Mouse (Mus musculus): ENCODE measurements around the gene Clic5. TPM values are rescaled to one million over a fixed set of nuclear protein-coding genes. Genes with fewer than 3 reads are reported as not detected.
"Not testable (repeated sequence)": the region's sequence is repeated elsewhere in the genome, so short reads cannot be mapped to it uniquely, and the experiment has no call there.

Gene Clic5
- polyA plus RNA-seq, 1 experiment from 2014 or later = 9.8 TPM

DNA sequence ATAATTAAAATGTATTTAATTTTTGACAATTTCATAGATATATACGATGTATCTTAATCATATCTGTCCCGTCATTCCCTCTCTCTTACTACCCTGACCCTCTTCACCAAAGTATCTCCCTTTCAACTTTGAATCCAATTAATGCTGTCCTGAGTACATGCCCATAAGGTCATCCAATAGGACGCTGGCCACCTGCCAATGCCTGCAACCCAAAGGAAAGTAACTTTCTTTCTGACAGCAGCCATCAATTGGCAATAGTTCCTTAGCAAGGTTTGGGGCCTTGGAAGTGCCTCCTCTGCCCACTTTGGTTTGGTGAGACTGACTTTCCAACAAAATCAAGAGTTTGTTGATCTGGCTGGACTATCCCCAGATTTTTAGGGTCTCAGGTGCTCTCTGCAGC lies 18.1 kb upstream of the Clic5 start:
- Histone ChIP-seq H3K9me3 (replicated peaks; ENCODE audit: low read length) (no peaks in the 10 kb centered on the region), H3K4me2 (ENCODE audit: low read length) (no peak overlapping the region), H3K4me1 (replicated peaks; ENCODE audit: insufficient read depth, low read length) (no peaks in the 10 kb centered on the region), H3K4me3 (replicated peaks; ENCODE audit: low read depth, low read length) (no peak overlapping the region), H3K9ac (ENCODE audit: low read depth, low read length) (no peak overlapping the region), H3K27me3 (ENCODE audit: insufficient read depth, low read length) (no peaks in the 10 kb centered on the region), H3K36me3 (ENCODE audit: insufficient read depth, low read length) (no peaks in the 10 kb centered on the region), H3K27ac (no peak overlapping the region)
- DNase-seq (ENCODE audit: low spot score) = no peak
- ATAC-seq (replicated peaks; ENCODE audit: low FRiP score, low read depth) = no peak
- WGBS = 86% methylated on average over 3 of the region's 3 CpGs
- no peak for TF ChIP-seq CTCF (IDR thresholded peaks at IDR 0.05; ENCODE audit: low read depth)

DNA sequence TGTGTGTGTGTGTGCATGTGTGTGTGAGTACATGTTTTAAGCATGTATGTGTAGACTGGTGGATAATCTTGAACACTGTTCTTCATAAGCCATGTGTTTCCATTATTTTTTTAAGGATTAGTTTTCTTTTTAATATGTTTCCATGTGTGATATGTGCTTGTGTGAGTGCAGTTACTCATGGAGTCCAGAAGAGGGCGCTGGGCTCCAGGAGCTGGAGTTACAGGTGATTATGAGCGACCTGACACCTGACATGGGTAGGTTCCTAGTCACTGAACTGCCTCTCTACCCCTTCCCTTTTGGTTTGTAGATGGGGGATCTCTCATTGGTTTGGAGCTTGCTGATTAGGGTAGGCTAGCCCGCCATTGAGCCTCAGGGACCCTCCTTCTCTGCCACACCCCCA lies 16.5 kb upstream of the Clic5 start:
- Histone ChIP-seq H3K9ac (ENCODE audit: low read depth, low read length) (no peak overlapping the region), H3K27ac (no peak overlapping the region), H3K4me1 (replicated peaks; ENCODE audit: insufficient read depth, low read length) (no peaks in the 10 kb centered on the region), H3K4me3 (replicated peaks; ENCODE audit: low read depth, low read length) (no peak overlapping the region), H3K36me3 (ENCODE audit: insufficient read depth, low read length) (no peaks in the 10 kb centered on the region), H3K4me2 (ENCODE audit: low read length) (no peak overlapping the region), H3K9me3 (replicated peaks; ENCODE audit: low read length) (no peaks in the 10 kb centered on the region), H3K27me3 (ENCODE audit: insufficient read depth, low read length) (no peaks in the 10 kb centered on the region)
- 42% methylated on average over 3 of the region's 3 CpGs for WGBS
- ATAC-seq (replicated peaks; ENCODE audit: low FRiP score, low read depth) (no peak), DNase-seq (ENCODE audit: low spot score) (no peak)
- no peak; the same call in 1 of the 2 replicates for TF ChIP-seq CTCF (IDR thresholded peaks at IDR 0.05; ENCODE audit: low read depth)

DNA sequence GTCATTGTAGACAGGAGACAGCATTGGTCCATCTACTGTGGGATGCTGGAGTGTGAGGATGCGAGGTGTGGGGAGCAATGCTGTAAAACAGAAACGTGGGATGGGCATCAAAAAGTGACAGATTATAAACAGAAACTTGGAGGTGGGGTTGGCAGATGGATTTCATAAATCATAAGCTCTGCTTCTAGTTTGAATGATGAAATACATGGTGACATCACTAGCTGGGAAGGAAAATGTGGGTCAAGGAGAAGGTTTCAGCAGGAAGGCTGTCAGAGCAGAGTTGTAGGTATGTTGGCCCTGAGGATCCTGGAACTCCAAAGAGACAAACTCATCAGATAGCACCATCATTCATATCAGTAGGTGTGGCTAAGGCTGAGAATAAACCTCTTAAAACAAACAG lies 15.0 kb upstream of the Clic5 start:
- H3K9ac ChIP-seq (ENCODE audit: low read depth, low read length) = no peak overlapping the region
- DNase-seq (ENCODE audit: low spot score) = no peak
- H3K4me1 ChIP-seq (replicated peaks; ENCODE audit: insufficient read depth, low read length) = no peaks in the 10 kb centered on the region
- no peak overlapping the region for H3K4me3 ChIP-seq (replicated peaks; ENCODE audit: low read depth, low read length)
- no peaks in the 10 kb centered on the region for H3K36me3 ChIP-seq (ENCODE audit: insufficient read depth, low read length)
- H3K4me2 ChIP-seq (ENCODE audit: low read length) = no peak overlapping the region
- no peaks in the 10 kb centered on the region for H3K27me3 ChIP-seq (ENCODE audit: insufficient read depth, low read length)
- ATAC-seq (replicated peaks; ENCODE audit: low FRiP score, low read depth) = no peak
- WGBS = 53% methylated on average over 2 of the region's 2 CpGs
- H3K27ac ChIP-seq = no peak overlapping the region
- H3K9me3 ChIP-seq (replicated peaks; ENCODE audit: low read length) = no peaks in the 10 kb centered on the region
- TF ChIP-seq CTCF (IDR thresholded peaks at IDR 0.05; ENCODE audit: low read depth) = no peak

DNA sequence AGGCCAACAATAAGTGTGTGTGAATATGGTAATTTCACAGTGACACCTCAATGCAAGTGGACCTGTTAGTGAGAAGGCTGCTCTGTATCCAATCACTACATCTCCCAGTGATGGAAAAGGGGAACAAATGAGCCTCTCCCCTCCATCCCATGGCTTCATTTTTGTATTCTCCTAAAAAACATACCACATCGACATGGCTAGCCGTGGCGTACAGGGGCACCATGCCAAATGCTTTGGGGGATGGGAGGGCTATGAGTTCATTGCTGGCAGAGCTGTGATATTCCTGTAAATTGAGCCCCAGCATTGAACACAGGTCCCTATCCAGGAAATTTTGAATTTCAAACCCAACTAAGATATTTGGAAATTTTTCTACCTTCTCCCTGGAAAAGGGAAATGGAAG lies 11.1 kb upstream of the Clic5 start:
- no peak overlapping the region for H3K4me2 ChIP-seq (ENCODE audit: low read length)
- TF ChIP-seq CTCF (IDR thresholded peaks at IDR 0.05; ENCODE audit: low read depth) = no peak
- no peaks in the 10 kb centered on the region for H3K9me3 ChIP-seq (replicated peaks; ENCODE audit: low read length)
- H3K4me3 ChIP-seq (replicated peaks; ENCODE audit: low read depth, low read length) = no peak overlapping the region
- no peak for DNase-seq (ENCODE audit: low spot score)
- no peaks in the 10 kb centered on the region for H3K27me3 ChIP-seq (ENCODE audit: insufficient read depth, low read length)
- WGBS = 75% methylated on average over 3 of the region's 3 CpGs
- no peaks in the 10 kb centered on the region for H3K36me3 ChIP-seq (ENCODE audit: insufficient read depth, low read length)
- no peaks in the 10 kb centered on the region for H3K4me1 ChIP-seq (replicated peaks; ENCODE audit: insufficient read depth, low read length)
- H3K27ac ChIP-seq = no peak overlapping the region
- ATAC-seq (replicated peaks; ENCODE audit: low FRiP score, low read depth) = no peak
- no peak overlapping the region for H3K9ac ChIP-seq (ENCODE audit: low read depth, low read length)

DNA sequence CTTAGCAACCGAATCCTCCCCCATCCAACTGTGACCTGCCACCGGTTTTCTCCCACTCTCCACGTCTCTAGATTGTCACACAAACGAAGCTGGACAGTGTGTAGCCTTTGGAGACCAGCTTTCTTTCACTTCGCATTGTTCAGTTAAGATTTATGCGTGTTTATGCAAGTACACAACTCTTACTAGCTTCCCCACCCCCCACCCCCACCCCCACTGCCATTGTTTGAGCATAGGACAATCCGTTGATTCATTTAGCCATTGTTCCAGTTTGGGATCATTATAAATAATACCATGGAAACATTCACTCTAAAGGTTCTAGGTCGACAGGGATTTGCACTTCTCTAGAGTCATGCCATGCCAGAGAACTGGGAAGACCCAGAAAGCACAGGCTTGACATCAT lies 7.0 kb upstream of the Clic5 start:
- Histone ChIP-seq H3K27me3 (ENCODE audit: insufficient read depth, low read length) (no peaks in the 10 kb centered on the region), H3K4me1 (replicated peaks; ENCODE audit: insufficient read depth, low read length) (no peaks in the 10 kb centered on the region), H3K4me3 (replicated peaks; ENCODE audit: low read depth, low read length) (no peak overlapping the region), H3K4me2 (ENCODE audit: low read length) (no peak overlapping the region), H3K9ac (ENCODE audit: low read depth, low read length) (no peak overlapping the region), H3K27ac (no peak overlapping the region), H3K36me3 (ENCODE audit: insufficient read depth, low read length) (no peaks in the 10 kb centered on the region), H3K9me3 (replicated peaks; ENCODE audit: low read length) (no peaks in the 10 kb centered on the region)
- 42% methylated on average over 8 of the region's 8 CpGs for WGBS
- ATAC-seq (replicated peaks; ENCODE audit: low FRiP score, low read depth) = no peak
- no peak for TF ChIP-seq CTCF (IDR thresholded peaks at IDR 0.05; ENCODE audit: low read depth)
- peak; percentile 15 for DNase-seq (ENCODE audit: low spot score)

DNA sequence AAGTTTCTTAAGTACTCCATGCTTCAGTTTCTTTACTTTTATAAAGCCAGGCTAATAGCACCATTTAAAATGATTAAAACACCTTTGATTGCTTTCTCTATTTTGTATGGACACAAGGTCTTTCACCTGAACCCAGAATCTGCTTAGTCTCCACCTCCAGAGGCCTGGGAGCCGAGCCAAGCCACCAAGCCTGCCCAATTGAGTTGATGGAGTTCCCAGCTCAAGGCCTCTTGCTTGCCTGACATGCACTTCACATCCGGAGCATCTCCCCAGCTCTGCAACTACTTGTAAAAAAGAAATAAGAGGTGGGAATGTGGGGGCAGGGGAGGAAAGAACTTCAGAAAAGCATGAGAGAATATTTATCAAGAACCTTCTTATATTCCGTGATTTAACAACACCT lies 1.5 kb upstream of the Clic5 start:
- 71% methylated on average over 3 of the region's 3 CpGs for WGBS
- ATAC-seq (replicated peaks; ENCODE audit: low FRiP score, low read depth) (no peak), DNase-seq (ENCODE audit: low spot score) (no peak)
- H3K27me3 ChIP-seq (ENCODE audit: insufficient read depth, low read length) = no peaks in the 10 kb centered on the region
- TF ChIP-seq CTCF (IDR thresholded peaks at IDR 0.05; ENCODE audit: low read depth) = no peak
- no peak overlapping the region for H3K4me3 ChIP-seq (replicated peaks; ENCODE audit: low read depth, low read length)
- H3K9ac ChIP-seq (ENCODE audit: low read depth, low read length) = no peak overlapping the region
- H3K27ac ChIP-seq = no peak overlapping the region
- no peaks in the 10 kb centered on the region for H3K36me3 ChIP-seq (ENCODE audit: insufficient read depth, low read length)
- H3K9me3 ChIP-seq (replicated peaks; ENCODE audit: low read length) = no peaks in the 10 kb centered on the region
- H3K4me2 ChIP-seq (ENCODE audit: low read length) = no peak overlapping the region
- H3K4me1 ChIP-seq (replicated peaks; ENCODE audit: insufficient read depth, low read length) = peaks cover 14% of the 10 kb centered on the region

DNA sequence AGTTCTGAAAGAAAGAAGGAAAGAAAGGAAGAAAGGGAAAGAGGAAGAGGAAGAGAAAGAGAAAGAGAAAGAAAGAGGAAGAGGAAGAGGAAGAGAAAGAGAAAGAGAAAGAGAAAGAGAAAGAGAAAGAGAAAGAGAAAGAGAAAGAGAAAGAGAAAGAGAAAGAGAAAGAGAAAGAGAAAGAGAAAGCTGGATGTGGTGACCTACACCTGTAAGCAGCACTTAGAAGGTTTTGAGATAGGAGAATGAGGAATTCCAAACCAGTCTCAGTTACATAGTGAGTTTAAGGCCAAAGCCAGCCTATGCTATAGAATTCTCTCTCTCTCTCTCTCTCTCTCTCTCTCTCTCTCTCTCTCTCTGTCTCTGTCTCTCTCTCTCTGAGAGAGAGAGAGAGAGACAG lies 847 bp upstream of the Clic5 start:
- not testable (repeated sequence) for H3K27me3 ChIP-seq (ENCODE audit: insufficient read depth, low read length); H3K9me3 ChIP-seq (replicated peaks; ENCODE audit: low read length); H3K4me3 ChIP-seq (replicated peaks; ENCODE audit: low read depth, low read length); H3K27ac ChIP-seq; H3K36me3 ChIP-seq (ENCODE audit: insufficient read depth, low read length); DNase-seq (ENCODE audit: low spot score); H3K9ac ChIP-seq (ENCODE audit: low read depth, low read length); ATAC-seq (replicated peaks; ENCODE audit: low FRiP score, low read depth)
- Histone ChIP-seq H3K4me2 (ENCODE audit: low read length) (0 out of 2 replicates have a peak overlapping the region, but pooled peaks have one; percentile 84), H3K4me1 (replicated peaks; ENCODE audit: insufficient read depth, low read length) (peaks cover 14% of the 10 kb centered on the region)

Data from kidney, postnatal 0 days (tissue).